Mouse (Mus musculus): ENCODE data around the gene Nmi. TPM values are rescaled to one million over a fixed set of nuclear protein-coding genes. Genes with fewer than 3 reads are reported as not detected.

The Nmi gene
- polyA plus RNA-seq, 1 experiment, result 6.4 TPM

DNA sequence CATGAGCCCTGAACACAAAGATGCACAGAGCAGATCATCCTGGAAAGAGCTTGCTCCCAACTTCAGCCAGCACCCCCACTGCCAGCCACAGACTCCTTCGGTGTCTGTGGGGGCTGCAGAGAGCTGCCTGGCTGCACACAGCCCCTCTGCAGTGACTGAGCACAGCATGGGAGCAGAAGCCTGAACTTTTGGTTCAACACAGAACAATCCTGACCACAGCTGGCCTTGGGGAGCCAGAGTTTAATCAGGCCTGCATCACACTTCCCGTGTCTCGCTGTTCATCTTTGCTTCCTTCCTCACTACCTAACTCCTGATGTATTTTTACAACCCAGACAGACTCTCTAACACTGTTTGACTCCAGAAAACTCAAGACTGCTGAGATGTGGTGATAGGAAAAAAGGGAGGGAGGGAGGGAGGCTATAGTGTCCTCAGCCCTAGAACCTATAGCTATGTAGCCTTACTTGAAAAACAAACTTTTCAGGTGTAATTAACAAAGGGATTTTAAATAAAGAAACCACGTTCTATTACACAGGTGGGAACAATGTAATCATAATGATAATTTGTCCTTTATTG is 65.7 kb downstream of the Nmi start:
- no peak overlapping the region for H3K4me3 ChIP-seq (ENCODE audit: insufficient read depth, low read depth, low read length)
- no peak overlapping the region for H3K27ac ChIP-seq (ENCODE audit: insufficient read depth, low read depth, low read length)
- TF ChIP-seq POLR2A (IDR thresholded peaks at IDR 0.05; ENCODE audit: low read depth, low read length) (no peak), CTCF (conservative IDR thresholded peaks at IDR 0.05; ENCODE audit: insufficient read depth, insufficient read length, low read depth, low read length) (no peak)
- H3K4me1 ChIP-seq (ENCODE audit: control insufficient read depth, insufficient read depth, low read length), result no peaks in the 10 kb centered on the region
- 61% methylated on average over 4 of the region's 4 CpGs for WGBS
- DNase-seq, result no peak
- no peaks in the 10 kb centered on the region for H3K36me3 ChIP-seq (ENCODE audit: control insufficient read depth, insufficient read depth, low read length)
- no peaks in the 10 kb centered on the region for H3K27me3 ChIP-seq (replicated peaks; ENCODE audit: control insufficient read depth, insufficient read depth, low read length)

DNA sequence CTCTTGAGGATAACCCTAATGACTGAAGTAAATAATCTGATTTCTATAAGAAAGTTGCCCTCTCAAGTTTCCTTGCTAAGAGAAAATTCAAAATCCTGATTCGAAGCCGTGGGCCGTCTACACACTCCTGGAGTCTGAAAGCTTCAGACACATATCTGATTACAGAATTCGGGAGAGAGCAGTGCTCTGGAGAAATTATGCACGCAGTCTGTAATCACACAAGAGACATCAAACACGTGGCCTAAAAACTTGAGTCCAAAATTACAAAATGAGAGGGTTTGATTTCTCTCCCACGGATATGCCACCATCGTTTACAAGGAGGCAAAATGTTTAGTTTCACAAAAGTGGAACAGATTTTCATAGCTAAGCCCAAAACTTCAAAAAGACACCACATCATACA is 67.7 kb downstream of the Nmi start:
- Histone ChIP-seq H3K4me3 (ENCODE audit: insufficient read depth, low read depth, low read length) (no peak overlapping the region), H3K4me1 (ENCODE audit: control insufficient read depth, insufficient read depth, low read length) (no peaks in the 10 kb centered on the region), H3K27ac (ENCODE audit: insufficient read depth, low read depth, low read length) (no peak overlapping the region), H3K27me3 (replicated peaks; ENCODE audit: control insufficient read depth, insufficient read depth, low read length) (no peaks in the 10 kb centered on the region), H3K36me3 (ENCODE audit: control insufficient read depth, insufficient read depth, low read length) (no peaks in the 10 kb centered on the region)
- TF ChIP-seq POLR2A (IDR thresholded peaks at IDR 0.05; ENCODE audit: low read depth, low read length), result no peak
- no peak for TF ChIP-seq CTCF (conservative IDR thresholded peaks at IDR 0.05; ENCODE audit: insufficient read depth, insufficient read length, low read depth, low read length)
- 50% methylated on average over 8 of the region's 8 CpGs for WGBS
- no peak for DNase-seq

Other genes with a start within 250 kb of the Nmi start
- 6.4 and 6.6 TPM in 2 replicates for gene Rbm43, start 38.3 kb downstream of the Nmi start, polyA plus RNA-seq (2012; rRNA removed)
- gene Tnfaip6, start 64.5 kb upstream of the Nmi start, polyA plus RNA-seq (2012; rRNA removed), result 0.07 and 0.28 TPM in 2 replicates
- gene Rif1, start 99.3 kb upstream of the Nmi start, polyA plus RNA-seq (2012; rRNA removed), result 0.98 and 1.6 TPM in 2 replicates